Mouse (Mus musculus) megakaryocyte-erythroid progenitor cell, adult 5-6 weeks (primary cell): ENCODE measurements around the gene Macf1. TPM values are rescaled to one million over a fixed set of nuclear protein-coding genes. Genes with fewer than 3 reads are reported as not detected.

Experiments used
- ATAC-seq: replicated peaks from 2 replicates; pipeline ENCODE4 v1.8.0; 2016; ENCODE audit warnings: mild to moderate bottlenecking, inconsistent platforms; ENCODE audit not compliant: severe bottlenecking, poor library complexity, low FRiP score, low TSS enrichment
- total RNA-seq, 2 experiments: library from RNA; stranded (forward) in 1 of 2; stranded (reverse) in 1 of 2; fragments of 200-1000, 215-1000 nt in 1 of 2; fragments of >200 nt in 1 of 2; fragmentation: Nextera tagmentation in 1 of 2; gene quantifications; 2 replicates each; pipeline ENCODE4 v1.2.3; 2014 to 2017

Gene Macf1
- total RNA-seq (2014; fragmentation: Nextera tagmentation) (101 and 139 TPM in 2 replicates), total RNA-seq (2017) (111 and 173 TPM in 2 replicates)

- ATAC-seq: no peak
Observed at GRCm38 (mm10) chr4:123684260-123684659, at the start of gene Macf1. Gene Macf1 (minus strand): TSS chr4:123684360.

GRCm38 (mm10) chr4:123733532-123733931 lies 49.4 kb upstream of the Macf1 start:
- no peak for ATAC-seq

GRCm38 (mm10) chr4:123732921-123733320 lies 48.8 kb upstream of the Macf1 start:
- 0 out of 2 replicates have a peak, but pooled peaks have one; percentile 26 for ATAC-seq

GRCm38 (mm10) chr4:123732163-123732910 lies 48.2 kb upstream of the Macf1 start:
- ATAC-seq: no peak

- ATAC-seq: no peak
Observed at GRCm38 (mm10) chr4:123721761-123722160, 37.6 kb upstream of the Macf1 start.

- ATAC-seq: no peak
Observed at GRCm38 (mm10) chr4:123718434-123718780, 34.2 kb upstream of the Macf1 start.

- peak; percentile 98 for ATAC-seq
Observed at GRCm38 (mm10) chr4:123717574-123718433, 33.6 kb upstream of the Macf1 start, which contains the start of gene Ndufs5. Gene Ndufs5 (minus strand): TSS chr4:123718202.

GRCm38 (mm10) chr4:123712431-123712830 lies 28.3 kb upstream of the Macf1 start:
- ATAC-seq: no peak

- ATAC-seq: no peak
Observed at GRCm38 (mm10) chr4:123707340-123707739, 23.2 kb upstream of the Macf1 start.

GRCm38 (mm10) chr4:123705340-123705739 lies 21.2 kb upstream of the Macf1 start:
- ATAC-seq: no peak

GRCm38 (mm10) chr4:123693384-123693783 lies 9.2 kb upstream of the Macf1 start:
- ATAC-seq: no peak

- ATAC-seq: no peak
Observed at GRCm38 (mm10) chr4:123692071-123692470, 7.9 kb upstream of the Macf1 start.

- no peak for ATAC-seq
Observed at GRCm38 (mm10) chr4:123690311-123690710, 6.2 kb upstream of the Macf1 start.

GRCm38 (mm10) chr4:123687025-123687781 lies 3.0 kb upstream of the Macf1 start:
- ATAC-seq: peak; percentile 34; the same call in 1 of the 2 replicates

- no peak for ATAC-seq
Observed at GRCm38 (mm10) chr4:123686368-123687024, 2.3 kb upstream of the Macf1 start.

GRCm38 (mm10) chr4:123685506-123686242 lies 1.5 kb upstream of the Macf1 start:
- ATAC-seq: no peak

GRCm38 (mm10) chr4:123685046-123685445 lies 886 bp upstream of the Macf1 start:
- ATAC-seq: no peak

- no peak for ATAC-seq
Observed at GRCm38 (mm10) chr4:123682291-123682690, 1.9 kb downstream of the Macf1 start.

GRCm38 (mm10) chr4:123680962-123681361 lies 3.2 kb downstream of the Macf1 start:
- no peak for ATAC-seq
